Mouse (Mus musculus): ENCODE results near the gene Ptpn3.

GRCm38 (mm10) chr4:57277671-57278070 lies 24.0 kb downstream of the Ptpn3 start:
- no peak for TF ChIP-seq CTCF (IDR thresholded peaks at IDR 0.05; ENCODE audit: low read depth)
- TF ChIP-seq EP300 (optimal IDR thresholded peaks at IDR 0.05), result no peak
